Mouse (Mus musculus) G1E (cell line): ENCODE measurements around the gene Tom1l2.

ENCODE experiments used
- CTCF ChIP-seq: IDR thresholded peaks from 2 replicates; pipeline ENCODE4 v1.5.1; 2012; ENCODE audit warnings: low read depth, low read length, inconsistent platforms, mixed read lengths
- GATA1 ChIP-seq: IDR thresholded peaks from 2 replicates; pipeline ENCODE4 v1.6.1; 2012; ENCODE audit warnings: borderline replicate concordance, low read length, inconsistent platforms, mixed read lengths
- POLR2AphosphoS5 ChIP-seq: IDR thresholded peaks from 2 replicates; pipeline ENCODE4 v1.6.1; 2012; ENCODE audit warnings: low read depth, low read length, inconsistent platforms; ENCODE audit not compliant: insufficient replicate concordance
- TAL1 ChIP-seq: conservative IDR thresholded peaks from 2 replicates; pipeline ENCODE4 v1.6.1; 2012; ENCODE audit warnings: low read depth, low read length, inconsistent platforms, mixed read lengths

DNA sequence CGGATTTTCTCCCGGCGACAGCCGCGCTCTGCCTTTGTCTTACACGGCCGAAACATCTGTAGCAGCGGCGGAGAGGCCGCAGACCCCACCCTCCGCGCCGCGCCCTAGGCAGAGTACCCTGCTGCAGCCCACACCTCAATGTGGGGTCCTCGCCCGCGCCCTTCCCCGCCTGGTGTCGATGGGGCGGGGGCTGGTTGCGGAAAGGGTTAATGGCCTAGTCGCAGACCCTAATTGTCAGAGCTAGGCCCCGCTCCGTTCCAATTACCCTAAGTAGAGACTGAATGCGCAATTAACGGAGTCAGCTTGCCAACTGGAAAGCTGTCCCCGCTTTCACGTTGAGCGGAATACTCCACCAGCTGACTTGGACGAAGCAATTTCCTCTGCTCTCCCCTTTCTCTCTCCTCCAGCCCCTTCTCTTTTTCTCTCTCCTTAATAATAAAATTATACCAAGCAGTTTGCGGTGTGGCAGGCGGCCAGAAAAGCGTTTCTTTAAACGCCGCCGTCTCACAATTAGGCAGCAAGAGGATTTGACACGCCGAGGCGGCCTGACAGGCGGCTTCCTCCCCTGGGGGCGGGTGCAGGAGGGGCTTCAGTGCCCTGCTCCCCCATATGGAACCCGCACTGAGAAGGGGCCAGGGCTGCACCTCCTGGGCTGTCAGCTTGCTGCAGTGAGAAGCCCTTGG, 175.6 kb downstream of the Tom1l2 start:
- TF ChIP-seq POLR2AphosphoS5 (no peak), CTCF (no peak), GATA1 (no peak), TAL1 (no peak)
